Mouse (Mus musculus): ENCODE measurements at regions not wholly inside any gene's neighbourhood (a gene's known extent, or its start where the extent isn't known, plus 50 kb on each side); places are given as distances from the start of the nearest gene placed in this dataset.

DNA sequence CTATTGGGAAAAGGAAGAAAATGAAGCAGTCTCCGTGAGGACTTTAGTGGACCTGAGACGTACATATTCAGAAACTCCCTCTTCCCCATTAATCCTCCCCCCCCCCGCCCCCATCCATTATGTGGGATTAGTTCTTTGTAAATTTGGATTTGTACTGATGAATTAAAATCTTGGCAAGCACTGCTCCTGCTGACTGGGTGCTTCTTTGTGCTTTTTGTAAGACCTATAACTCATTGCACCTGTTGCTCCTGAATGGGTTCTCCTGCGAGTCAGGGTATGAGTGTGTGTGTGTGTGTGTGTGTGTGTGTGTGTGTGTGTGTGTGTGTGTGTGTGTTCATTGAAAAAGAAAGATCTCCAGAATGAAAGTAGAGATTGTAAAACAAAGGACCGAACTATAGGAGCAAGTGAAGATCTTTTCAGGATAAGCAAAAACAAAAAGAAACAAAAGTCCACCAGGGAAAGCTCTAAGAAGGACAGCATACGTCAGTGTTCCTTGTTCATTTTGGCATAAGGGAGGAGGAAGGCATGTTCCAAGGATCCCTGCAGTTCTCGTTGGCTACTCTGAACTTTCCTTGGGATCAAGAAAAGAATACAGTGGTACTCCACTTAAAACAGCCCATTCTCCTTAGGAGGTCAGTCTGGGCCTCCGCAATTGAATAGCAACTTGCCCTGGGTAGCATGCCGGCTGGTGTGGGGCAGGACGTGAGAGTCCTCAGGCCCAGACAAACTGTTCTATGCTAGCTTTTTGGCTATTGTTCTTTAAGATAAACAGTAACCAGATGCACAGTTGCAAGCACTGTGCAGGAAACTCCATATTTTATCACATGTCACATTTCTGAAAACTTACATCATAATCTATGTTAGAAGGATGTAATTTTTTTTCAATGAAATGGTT is 131.9 kb upstream of the Zfp462 start:
- no peak for DNase-seq (ENCODE audit: low read depth, low spot score)

- DNase-seq (ENCODE audit: low read depth, low spot score), result peak; percentile 80
Observed at GRCm38 (mm10) chr4:54837326-54837725, 107.5 kb upstream of the Zfp462 start.

DNA sequence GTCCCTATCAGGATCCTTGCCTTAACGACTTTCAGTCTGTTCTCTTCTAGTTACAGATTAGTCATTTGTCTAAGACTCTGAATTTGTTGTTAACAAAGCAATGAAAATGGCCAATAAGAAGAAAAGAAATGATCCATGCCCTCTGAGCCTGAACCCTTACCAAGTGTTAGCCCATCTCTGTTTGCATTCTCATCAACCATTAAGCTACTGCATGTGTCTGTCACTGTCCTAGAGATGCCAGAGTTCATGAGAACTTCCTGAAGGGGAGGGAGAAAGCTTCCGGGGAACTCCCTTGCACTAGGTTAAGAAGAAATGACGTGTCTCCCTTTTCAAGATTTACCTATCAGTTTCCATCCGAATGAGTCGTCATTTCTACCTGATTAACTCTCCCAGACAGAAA is 106.7 kb upstream of the Zfp462 start:
- DNase-seq (ENCODE audit: low read depth, low spot score), result no peak

- no peak for DNase-seq (ENCODE audit: low read depth, low spot score)
Observed at GRCm38 (mm10) chr4:54838794-54839193, 106.1 kb upstream of the Zfp462 start.

GRCm38 (mm10) chr4:54852991-54853925 is 91.6 kb upstream of the Zfp462 start:
- no peak for DNase-seq (ENCODE audit: low read depth, low spot score)

GRCm38 (mm10) chr4:54858604-54859003 is 86.2 kb upstream of the Zfp462 start:
- DNase-seq (ENCODE audit: low read depth, low spot score), result no peak

DNA sequence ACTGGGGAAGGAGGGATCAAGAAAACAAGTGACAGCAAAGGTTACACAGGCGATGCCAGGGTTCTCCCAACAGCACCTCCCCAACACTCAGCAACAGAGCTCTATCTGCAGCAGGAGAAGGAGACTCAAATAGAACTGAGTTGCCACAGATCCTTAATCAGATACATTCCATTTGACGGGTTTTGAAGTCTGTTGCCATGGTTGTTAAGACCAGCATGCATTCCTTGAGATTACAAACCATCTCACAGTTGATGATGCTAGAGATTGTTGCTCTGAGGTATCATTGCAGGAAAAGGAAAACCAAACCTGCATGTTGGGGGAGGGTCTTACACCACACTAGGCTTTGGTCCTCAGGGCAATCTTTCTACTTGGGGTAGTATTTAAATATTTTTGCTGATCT is 78.8 kb upstream of the Zfp462 start:
- DNase-seq (ENCODE audit: low read depth, low spot score), result peak; percentile 25

DNA sequence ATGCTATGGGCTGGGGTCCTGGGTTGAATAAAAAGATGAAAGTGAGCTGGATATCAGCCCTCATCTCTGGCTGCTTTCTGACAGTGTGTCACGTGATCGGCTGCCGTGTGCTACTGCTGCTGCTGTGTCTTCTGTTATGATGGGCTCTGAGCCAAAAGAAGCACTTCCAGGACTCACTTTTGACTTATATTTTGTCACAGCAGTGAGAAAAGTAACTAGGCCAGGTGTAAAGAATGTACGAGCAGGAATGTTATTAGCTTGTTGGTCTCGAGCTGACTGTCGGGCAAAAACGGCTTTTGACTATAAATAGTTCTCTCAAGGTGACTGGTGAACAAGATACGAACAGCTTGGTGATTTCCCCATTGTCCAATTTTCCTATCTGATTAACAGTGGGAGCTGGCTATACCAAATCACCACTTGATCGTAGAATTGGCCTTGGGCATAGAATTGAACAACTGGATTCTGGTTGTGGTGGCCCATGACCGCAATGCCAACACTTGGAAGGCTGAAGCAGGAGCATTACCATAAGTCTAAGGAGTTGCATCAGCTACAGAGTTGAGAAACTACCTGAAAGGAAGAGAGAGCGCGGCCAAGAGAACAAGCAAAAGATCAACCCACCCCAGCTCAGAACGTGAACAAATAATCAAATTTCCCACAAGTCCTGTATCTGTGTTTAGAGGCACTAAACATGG is 70.6 kb upstream of the Zfp462 start:
- DNase-seq (ENCODE audit: low read depth, low spot score), result no peak

DNA sequence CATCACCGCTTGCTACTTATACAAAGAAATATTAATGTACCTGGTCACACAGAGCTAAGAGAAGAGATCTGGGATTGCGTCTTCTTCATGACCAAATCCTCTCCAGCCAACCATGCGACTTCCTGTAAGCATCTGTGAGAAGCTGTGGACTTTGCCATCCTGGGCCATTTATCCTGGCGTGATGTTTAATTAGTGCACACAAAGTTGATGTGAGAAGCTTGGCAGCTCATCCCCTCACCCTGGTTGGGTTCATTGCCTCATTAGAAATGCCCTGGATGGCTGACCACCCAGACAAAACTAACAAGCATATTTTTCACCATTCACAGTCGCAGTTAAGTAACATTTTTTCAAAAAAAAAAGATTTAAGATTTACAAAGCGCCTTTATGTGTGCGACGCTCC is 69.3 kb upstream of the Zfp462 start:
- no peak for DNase-seq (ENCODE audit: low read depth, low spot score)

DNA sequence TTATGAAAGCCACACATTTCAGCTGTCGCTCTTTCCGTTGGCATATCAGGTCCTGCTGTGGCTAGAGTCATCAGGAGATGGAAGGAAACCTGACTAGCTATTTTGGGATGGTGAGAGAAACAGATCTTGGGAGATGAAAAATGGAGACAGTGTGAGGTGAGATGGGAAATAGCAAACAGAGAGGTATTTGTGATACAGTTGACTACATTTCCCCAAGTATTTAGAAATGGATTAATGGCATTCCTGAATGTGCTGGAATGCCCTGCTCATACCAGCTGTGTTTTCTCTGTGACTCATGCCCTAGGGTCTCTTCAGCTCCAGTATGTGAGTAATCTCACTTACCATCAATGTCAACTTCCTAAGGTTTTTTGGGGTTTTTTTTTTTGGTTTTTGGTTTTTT is 67.5 kb upstream of the Zfp462 start:
- DNase-seq (ENCODE audit: low read depth, low spot score), result peak; percentile 16

GRCm38 (mm10) chr4:54878531-54878930 is 66.3 kb upstream of the Zfp462 start:
- DNase-seq (ENCODE audit: low read depth, low spot score), result no peak

GRCm38 (mm10) chr4:54893288-54893687 is 51.6 kb upstream of the Zfp462 start:
- DNase-seq (ENCODE audit: low read depth, low spot score), result no peak
